Mouse (Mus musculus): ENCODE results near the gene Ess2. TPM values are rescaled to one million over a fixed set of nuclear protein-coding genes. Genes with fewer than 3 reads are reported as not detected.

The Ess2 gene
- total RNA-seq, 2 experiments from 2014 or later, result 6.1 to 6.4 TPM

DNA sequence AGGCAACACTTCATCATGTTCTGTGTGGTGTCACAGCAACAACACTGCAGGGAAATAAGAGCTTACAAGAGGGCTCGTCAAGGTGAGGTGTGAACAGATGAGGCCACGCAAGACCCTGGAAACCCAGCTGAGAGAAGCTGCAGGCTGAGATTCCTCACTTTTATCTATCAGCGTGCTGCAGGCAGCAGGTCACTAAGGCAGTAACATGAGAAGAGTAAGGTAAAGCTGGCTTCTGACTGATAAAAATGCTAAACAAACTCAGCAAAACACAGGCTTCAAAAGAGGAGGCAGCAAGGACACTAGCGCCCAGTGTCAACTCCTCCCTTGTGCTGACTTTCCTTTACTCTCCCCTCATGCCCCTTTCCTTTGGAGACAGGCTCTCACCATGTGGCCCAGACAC is 38.2 kb downstream of the Ess2 start:
- DNase-seq, result no peak
- intact Hi-C loops (cut with DNase I), result no loop called here
- H3K4me3 ChIP-seq, result no peak overlapping the region
- H3K27ac ChIP-seq, result 0 out of 2 replicates have a peak overlapping the region, but pooled peaks have one; percentile 16
- TF ChIP-seq CTCF (IDR thresholded peaks at IDR 0.05), result no peak

DNA sequence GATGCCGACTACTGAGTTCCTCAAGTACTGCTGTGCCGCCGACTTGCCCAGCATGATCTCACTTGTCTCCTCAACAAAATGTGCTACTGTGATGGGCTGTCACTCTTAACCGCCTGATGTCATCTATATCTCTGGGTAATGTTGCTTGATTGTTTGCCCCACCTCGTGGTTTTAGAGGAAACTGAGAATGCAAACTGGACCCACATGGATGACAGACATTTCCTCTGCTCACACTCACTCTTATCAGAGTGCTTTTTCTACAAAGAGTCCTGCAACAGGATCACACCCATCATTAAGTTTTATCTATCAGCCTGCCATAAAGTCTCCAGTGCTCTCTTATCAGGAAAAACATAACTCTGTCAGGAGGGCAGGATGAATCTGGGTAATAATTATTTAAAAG is 39.9 kb downstream of the Ess2 start:
- no peak overlapping the region for H3K27ac ChIP-seq
- DNase-seq, result no peak
- intact Hi-C loops (cut with DNase I), result no loop called here
- no peak overlapping the region for H3K4me3 ChIP-seq
- no peak for TF ChIP-seq CTCF (IDR thresholded peaks at IDR 0.05)

DNA sequence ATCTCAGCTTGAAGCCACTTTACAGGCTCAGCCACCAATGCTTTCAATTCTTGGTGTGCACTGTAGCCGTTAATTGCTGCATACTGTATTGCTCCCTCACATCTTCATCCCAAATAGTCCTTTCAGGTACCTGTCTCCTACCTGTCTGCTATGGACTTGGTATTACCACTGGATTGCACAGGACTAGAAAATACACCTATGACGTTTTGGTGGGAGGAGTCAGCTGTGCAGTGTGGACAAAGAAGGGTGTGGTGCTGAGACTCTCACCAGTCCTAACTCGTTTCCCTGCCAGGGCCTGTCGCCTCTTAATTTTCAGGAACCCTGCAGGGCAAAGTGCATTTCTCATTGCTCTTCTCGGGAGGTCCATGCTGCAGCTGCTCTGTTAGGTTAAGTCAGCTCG is 45.4 kb downstream of the Ess2 start:
- Histone ChIP-seq H3K27ac (no peak overlapping the region), H3K4me3 (no peak overlapping the region)
- DNase-seq, result no peak
- intact Hi-C loops (cut with DNase I), result no loop called here
- no peak for TF ChIP-seq CTCF (IDR thresholded peaks at IDR 0.05)

DNA sequence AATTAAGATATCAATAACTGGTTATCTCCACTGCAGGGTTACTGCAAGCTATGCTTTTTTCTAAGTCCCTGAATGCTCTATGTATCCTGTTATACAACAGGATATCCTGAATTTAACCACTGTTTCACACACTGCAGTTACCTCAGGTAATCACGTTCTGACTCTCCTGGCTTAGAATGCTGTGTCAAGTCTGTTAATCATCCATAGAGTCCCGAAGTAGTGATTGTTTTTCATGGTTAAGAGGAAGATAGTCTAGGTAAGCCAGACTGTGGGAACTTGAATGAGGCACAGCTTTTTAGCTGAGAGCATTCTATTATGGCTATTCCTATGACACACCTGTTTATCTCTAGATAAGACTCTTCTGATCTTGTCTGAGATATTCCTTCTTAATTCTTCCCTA is 45.9 kb downstream of the Ess2 start:
- TF ChIP-seq CTCF (IDR thresholded peaks at IDR 0.05), result no peak
- no peak overlapping the region for H3K27ac ChIP-seq
- no peak for DNase-seq
- intact Hi-C loops (cut with DNase I), result no loop called here
- H3K4me3 ChIP-seq, result no peak overlapping the region

DNA sequence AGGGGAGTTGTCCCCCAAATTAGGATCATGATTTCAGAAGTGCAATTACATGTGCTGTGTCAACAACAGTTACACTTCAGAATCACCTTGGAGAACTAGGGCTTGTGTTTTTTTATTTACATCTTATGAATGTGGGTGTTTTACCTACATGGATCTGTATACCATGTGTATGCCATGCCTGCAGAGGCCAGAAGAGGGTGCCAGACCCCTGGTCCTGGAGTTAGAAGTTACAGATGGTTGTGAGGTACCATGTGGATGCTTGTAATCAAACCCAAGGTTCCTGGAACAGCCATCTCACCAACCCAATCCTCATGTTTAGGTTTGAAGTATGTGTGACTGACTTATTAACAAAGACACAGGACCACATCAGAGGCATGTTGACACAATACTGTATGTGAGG is 52.6 kb downstream of the Ess2 start:
- H3K4me3 ChIP-seq, result no peak overlapping the region
- intact Hi-C loops (cut with DNase I), result loop anchor here (5.0 kb wide), 1 partner anchor 79 kb away; no protein-coding TSS in a partner anchor
- no peak overlapping the region for H3K27ac ChIP-seq
- no peak for DNase-seq
- peak; percentile 58 for TF ChIP-seq CTCF (IDR thresholded peaks at IDR 0.05)

DNA sequence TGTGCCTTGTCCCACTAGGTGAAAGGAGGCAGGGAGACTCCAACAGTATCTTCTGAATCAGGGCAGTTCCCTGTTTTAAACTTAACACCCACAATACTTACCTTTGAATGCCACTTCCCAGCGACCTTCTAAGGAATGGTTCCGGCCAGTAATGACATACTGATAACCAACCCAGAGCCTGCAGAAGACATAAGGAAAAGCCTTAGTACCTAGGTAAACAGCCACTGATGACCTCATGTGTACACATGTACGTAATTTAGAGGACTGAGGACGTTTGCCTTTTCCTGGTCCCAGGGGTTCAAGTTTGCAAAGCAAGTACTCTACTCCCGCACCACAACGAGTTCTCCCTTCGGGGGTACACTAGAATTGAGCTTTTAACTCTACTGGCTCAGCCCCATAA is 54.0 kb downstream of the Ess2 start:
- Histone ChIP-seq H3K4me3 (no peak overlapping the region), H3K27ac (no peak overlapping the region)
- intact Hi-C loops (cut with DNase I), result loop anchor here (5.0 kb wide), 1 partner anchor 80 kb away; no protein-coding TSS in a partner anchor
- DNase-seq, result no peak
- no peak for TF ChIP-seq CTCF (IDR thresholded peaks at IDR 0.05)

DNA sequence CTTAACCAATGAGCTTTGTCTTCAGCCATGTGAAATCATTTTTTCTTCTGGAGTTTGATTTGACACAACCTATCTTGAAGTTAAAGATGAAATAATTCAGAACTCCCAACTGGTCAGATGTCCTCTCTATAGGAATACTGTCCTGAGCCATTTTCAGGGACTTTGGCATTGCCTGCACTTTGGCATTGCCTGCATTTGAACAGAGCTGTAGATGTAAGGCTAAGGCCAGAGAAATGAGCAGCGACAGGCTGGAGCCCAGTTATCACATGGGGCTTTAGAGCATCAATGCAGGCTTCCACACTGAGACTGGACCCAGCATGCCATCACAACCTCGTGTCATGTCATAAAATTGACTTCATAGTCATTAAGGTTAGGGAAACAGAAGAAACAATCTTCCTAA is 57.9 kb downstream of the Ess2 start:
- TF ChIP-seq CTCF (IDR thresholded peaks at IDR 0.05), result no peak
- Histone ChIP-seq H3K4me3 (no peak overlapping the region), H3K27ac (no peak overlapping the region)
- intact Hi-C loops (cut with DNase I), result no loop called here
- no peak for DNase-seq

DNA sequence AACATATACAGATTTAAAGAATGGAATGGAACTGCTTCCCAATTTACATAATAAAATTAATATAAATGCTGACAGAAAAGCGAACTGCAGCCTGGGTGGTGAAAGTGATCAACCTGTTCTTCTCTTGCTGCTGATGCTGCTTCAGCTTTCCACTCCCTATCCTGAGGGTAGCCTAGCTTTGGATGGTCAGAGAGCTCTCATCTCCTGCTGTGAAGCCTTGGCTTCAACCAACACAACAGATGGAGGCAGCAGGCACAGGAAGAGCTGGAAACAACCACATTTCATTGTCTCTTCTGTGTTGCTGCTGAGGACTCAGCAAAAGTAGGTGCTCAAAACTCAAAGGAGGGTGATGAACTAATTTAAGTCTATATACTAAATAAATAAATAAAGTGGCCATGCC is 59.3 kb downstream of the Ess2 start:
- no peak overlapping the region for H3K27ac ChIP-seq
- intact Hi-C loops (cut with DNase I), result no loop called here
- TF ChIP-seq CTCF (IDR thresholded peaks at IDR 0.05), result no peak
- H3K4me3 ChIP-seq, result no peak overlapping the region
- DNase-seq, result no peak

DNA sequence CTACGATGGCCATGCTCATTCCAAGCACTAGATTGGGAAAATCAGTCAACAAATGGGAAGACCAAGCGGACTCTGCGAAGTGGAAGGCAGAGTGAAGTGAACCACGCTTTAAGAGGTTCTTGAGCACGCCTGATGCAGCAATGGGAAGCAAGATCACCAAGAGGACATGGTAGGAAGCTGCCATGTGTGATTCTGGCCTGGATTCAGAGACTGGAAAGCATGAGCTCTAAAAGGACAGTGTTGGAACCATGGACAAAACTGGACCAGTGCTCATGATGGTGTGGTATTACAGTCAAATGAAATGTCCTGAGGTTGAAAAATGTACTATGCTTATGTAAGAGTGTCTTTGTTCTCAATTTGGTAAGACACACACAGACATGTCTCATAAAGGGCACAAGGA is 59.8 kb downstream of the Ess2 start:
- no peak for DNase-seq
- TF ChIP-seq CTCF (IDR thresholded peaks at IDR 0.05), result no peak
- no peak overlapping the region for H3K4me3 ChIP-seq
- intact Hi-C loops (cut with DNase I), result no loop called here
- H3K27ac ChIP-seq, result no peak overlapping the region

Other genes starting within 250 kb of the Ess2 start
- gene Med15, start 178.5 kb downstream of the Ess2 start, total RNA-seq (2021), result 10 to 100 TPM; 20.2 to 20.5 TPM
- gene Klhl22, start 151.7 kb downstream of the Ess2 start, total RNA-seq (2021), result 10 to 100 TPM; 20.5 to 23.6 TPM
- gene Scarf2, start 114.1 kb downstream of the Ess2 start, total RNA-seq (2021), result 1 to 10 TPM; 3.6 to 5.2 TPM
- gene B830017H08Rik, start 78.2 kb downstream of the Ess2 start, total RNA-seq (2021), result not detected
- gene Car15, start 73.0 kb downstream of the Ess2 start, total RNA-seq (2021), result 1 to 10 TPM; 1.3 to 2.1 TPM
- gene Gm20518, start 19.7 kb downstream of the Ess2 start, total RNA-seq (2021), result under 1 TPM; 0.15 to 0.56 TPM
- gene Tssk1, start 17.1 kb downstream of the Ess2 start, total RNA-seq (2021), result under 1 TPM; 0.10 to 0.17 TPM
- 10 to 100 TPM; 22.2 to 26.4 TPM for gene Dgcr2, start 12.8 kb downstream of the Ess2 start, total RNA-seq (2021)
- not detected for gene Tssk2, start 12.7 kb downstream of the Ess2 start, total RNA-seq (2021)
- gene Gsc2, start 3.7 kb upstream of the Ess2 start, total RNA-seq (2021), result not detected
- 1 to 10 TPM; 2.7 to 4.6 TPM for gene Slc25a1, start 16.9 kb upstream of the Ess2 start, total RNA-seq (2021)
- gene Vpreb2, start 69.1 kb upstream of the Ess2 start, total RNA-seq (2021), result not detected
- 10 to 100 TPM; 45.5 to 46.2 TPM for gene Dgcr6, start 141.5 kb upstream of the Ess2 start, total RNA-seq (2021)
- gene Prodh, start 178.9 kb upstream of the Ess2 start, total RNA-seq (2021), result 10 to 100 TPM; 11.0 to 18.9 TPM
- gene Rtn4r, start 216.3 kb upstream of the Ess2 start, total RNA-seq (2021), result not detected